Mouse (Mus musculus) urinary bladder, adult 18-20 months (tissue): ENCODE data around the gene Dmbx1.

ENCODE experiments used
- DNase-seq, 2 experiments: peaks; one replicate each; pipeline ENCODE4 v3.0.0; 2022; ENCODE audit warnings: low spot score in 2 of 2, mixed read lengths in 2 of 2

Gene Dmbx1

DNA sequence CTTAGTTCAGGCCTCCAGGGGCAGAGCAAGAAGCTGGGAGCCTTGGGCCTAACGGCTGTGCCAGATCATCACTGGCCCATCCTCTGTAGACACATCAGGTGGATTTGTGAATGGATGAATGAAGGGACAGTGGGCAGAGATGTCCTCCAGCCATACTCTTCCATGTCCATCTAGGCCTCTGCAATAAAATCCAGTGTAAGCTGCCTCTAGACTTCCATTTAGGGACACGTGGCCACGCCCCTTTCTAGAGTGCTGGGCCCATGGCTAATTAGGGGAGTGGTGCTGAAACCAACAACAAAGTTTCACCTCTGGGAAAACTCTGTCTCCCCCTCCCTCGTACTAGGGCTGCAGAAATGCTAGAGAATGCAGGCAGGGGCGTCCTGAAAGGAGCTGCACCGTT, 49.7 kb downstream of the Dmbx1 start:
- DNase-seq = no peak

DNA sequence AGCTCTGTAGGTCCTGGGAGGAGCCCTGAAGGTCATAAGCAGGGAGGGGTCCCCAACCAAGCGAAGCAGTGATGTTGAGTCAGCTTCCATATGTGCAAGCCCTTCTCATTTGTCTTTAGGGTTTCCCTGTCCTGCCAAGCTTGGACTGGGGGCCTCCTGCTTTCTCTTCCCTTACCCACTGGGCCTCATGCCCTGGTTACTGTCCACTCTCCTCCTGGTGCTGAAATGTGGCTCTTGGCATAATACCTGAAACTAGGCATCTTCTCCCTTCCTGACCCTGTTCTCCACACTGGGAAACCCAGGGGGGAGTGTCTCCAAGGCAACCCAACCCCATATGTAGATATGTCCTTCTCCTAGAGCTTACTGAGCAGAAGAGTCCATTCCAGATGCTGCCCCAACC, 52.9 kb downstream of the Dmbx1 start:
- DNase-seq = no peak

DNA sequence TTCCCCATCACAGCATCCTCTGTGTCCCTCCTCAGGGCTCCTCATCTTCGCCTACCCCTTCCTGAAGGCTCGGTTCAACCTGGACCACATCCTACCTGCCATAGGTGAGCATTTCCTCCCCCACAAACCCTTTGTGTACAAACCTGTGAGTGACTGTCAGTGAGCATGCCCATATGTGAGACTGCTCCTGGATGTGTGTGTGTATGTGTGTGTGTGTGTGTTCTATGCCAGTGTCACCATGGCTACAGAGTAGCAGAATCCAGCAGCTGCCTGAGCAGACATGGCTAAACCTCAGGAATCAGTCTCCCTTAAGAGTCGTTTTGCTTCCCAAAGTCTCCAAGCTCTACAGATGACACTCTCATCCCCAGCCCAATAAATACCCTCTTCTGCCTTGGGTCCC, 53.9 kb downstream of the Dmbx1 start:
- DNase-seq = no peak

DNA sequence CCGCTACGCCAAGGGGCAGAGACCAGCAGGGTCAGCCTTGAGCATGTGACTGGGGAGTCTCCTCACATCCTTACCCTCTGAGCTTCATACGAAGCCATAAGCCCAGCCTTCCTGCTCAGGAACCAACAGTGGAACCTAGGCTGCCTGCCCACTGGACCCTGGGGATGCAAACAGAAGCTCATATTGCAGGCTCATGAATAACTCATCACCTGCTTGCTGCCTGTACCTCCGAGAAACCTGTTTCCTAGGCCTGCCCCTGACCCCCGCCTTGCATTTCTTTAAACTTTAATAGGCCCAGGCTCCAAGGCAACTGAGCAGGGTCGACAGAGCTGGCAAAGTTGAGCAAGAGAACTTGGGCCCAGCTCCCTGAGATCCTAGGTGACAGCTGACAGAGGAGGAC, 55.7 kb downstream of the Dmbx1 start, which contains the start of gene Kncn:
Kncn (plus strand) TSS at position 379 of the 400 bp plus-strand sequence.
- no peak for DNase-seq

DNA sequence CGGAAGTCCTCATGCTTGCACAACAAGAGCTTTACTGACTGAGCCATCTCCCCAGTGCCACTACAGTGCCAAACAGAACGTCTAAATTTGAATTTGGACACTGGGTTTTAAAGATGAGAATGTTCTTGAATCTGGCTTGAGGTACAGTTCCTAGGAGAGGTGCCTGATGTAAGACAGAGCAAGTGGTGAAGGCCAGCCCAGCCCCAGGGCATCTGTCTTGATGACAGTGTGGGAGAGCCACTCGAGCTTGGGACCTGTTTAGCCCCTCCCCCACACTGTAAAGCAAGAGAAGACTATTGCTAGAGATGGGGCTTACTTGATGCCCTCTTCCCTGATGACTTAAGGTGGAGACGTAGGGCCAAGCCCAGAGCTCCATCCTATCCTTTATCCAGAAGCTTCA, 57.5 kb downstream of the Dmbx1 start:
- DNase-seq = no peak

DNA sequence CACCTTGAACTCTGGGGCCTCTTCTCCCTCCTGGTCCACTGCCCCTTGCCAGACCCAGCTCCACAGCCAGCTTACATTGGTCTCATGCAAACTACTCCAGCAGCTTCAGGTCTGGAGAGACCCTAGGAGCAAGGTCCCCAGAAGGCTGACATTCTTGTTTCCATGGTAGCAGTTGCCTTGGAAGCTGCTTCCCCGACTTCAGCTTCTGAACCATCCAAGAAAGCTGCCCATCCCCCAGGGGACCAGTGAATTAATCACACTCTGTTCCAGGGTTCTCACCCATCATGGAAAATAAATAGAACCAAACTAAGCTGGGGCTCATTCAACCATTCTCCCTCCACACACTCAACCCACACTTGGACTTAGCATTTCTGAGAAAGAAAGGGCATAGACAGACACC, 58.5 kb downstream of the Dmbx1 start:
- no peak for DNase-seq

DNA sequence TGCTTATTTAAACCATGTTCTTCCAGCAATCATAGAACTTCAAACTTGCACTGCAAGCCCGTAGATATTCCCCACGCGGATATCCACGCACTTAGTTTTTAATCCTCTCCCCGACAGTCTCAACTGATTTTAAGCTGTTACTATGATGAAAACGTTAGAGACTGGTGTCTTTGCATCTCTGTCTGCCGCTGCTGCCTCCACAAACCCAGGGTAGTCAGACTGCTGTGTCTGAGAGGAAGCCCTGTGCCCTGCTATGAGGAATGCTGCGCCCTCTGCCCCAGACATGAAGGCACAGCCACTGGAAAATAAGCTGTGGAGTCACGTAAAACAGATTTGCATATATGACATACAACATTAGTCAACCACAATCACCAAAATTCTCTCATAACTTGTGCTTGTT, 60.9 kb downstream of the Dmbx1 start:
- no peak for DNase-seq

DNA sequence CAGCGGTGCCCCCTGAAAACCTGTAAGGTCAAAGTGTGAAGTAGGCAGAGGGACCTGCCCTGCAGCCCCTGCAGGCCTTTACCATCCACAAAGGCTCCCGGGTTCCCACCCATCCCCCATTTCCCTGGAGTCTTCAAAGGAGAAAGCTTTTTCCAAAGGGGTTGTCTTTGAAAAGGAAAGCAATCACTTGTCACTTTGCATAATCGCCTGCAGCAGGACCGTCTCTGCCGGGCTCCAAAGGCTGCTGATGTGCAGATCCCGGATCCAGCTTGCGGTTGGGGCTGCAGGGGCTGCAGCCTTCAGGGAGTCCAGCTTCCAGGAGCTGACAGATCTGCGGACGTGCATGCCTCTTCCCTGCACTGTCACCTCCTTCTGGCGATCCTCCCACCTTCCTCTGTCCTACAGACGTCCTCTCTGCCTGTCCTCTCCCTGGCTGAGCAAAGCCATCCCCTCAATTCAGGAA, 61.5 kb downstream of the Dmbx1 start:
- no peak for DNase-seq

DNA sequence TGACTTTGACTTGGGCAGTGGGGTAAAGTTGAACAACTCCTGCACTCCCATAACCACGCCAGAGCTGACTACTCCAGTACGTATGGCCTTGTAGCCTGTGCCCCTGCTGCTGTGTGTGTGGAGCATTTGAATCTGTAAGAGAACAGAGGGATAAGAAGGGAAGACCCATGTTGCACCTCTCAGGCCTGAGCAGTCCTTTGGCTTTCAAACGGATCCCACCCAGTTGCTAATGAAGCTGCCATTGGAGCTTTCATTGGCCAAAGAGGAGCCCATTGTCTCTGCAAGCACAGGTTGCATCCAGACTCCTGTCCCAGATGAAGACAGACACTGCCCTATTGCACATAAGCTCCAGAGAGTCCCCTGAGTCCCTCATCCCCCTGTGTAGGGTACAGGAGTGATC, 66.5 kb downstream of the Dmbx1 start:
- no peak for DNase-seq

DNA sequence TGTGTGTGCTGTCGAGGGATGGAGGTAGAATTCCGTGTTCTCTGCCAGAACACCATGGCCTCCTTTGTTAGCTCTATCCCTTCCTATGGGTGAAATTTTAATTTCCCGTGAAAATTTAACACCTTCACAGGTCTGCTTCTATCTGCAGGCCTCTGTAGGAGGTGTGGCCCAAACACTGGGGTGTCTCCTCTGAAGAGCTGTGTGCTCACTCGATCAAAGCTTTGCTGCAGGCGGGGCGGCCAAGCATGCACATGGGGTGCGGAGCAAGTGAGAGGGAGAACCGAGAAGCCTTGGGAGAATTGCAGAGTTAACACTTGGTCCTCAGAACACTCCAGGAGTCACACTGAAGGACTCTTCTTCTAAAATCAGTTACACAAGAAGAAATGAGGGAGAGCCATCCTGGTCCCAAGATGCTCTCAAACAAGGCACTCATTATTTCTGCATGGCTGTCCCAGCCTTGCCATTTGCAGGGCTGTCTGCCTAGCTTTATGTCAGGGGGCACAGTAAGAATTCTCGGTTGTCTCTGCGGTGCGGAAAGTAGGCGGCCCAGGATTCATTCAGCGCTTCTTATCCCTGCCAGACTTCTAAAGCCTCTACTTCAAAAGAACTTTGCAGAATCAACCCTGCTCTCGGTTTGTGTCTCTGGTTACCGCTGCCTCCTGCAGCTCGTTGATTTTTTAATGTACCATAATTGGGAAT, 70.1 kb downstream of the Dmbx1 start:
- no peak for DNase-seq
